Mouse (Mus musculus) intestine, postnatal 0 days (tissue): ENCODE data around the gene Mfrp. TPM values are rescaled to one million over a fixed set of nuclear protein-coding genes. Genes with fewer than 3 reads are reported as not detected.

Experiments used
- ATAC-seq: fragments of 200-750 bp; cut with Nextera tagmentation; 2 replicates; pipeline ENCODE4 v1.8.0; 2017; ENCODE audit warnings: mild to moderate bottlenecking, moderate TSS enrichment, moderate library complexity
- H3K27ac ChIP-seq: fragments of 300-500 bp; sonication (generic); 2 replicates; pipeline ENCODE4 v1.5.1; 2014; ENCODE audit warnings: mild to moderate bottlenecking, low read depth, low read length, moderate library complexity
- H3K27me3 ChIP-seq: fragments of 300-500 bp; sonication (generic); replicated peaks from 2 replicates; pipeline ENCODE4 v1.6.1; 2014; ENCODE audit warnings: low read length, mixed read lengths; ENCODE audit not compliant: control insufficient read depth, insufficient read depth
- H3K36me3 ChIP-seq: fragments of 300-500 bp; sonication (generic); 2 replicates; pipeline ENCODE4 v1.6.1; 2014; ENCODE audit warnings: mild to moderate bottlenecking, moderate library complexity; ENCODE audit not compliant: control insufficient read depth, insufficient read depth
- H3K4me1 ChIP-seq: fragments of 300-500 bp; sonication (generic); replicated peaks from 2 replicates; pipeline ENCODE4 v1.6.1; 2014; ENCODE audit warnings: antibody characterized with exemption, low read length, mixed read lengths; ENCODE audit not compliant: control insufficient read depth, insufficient read depth
- H3K4me2 ChIP-seq: fragments of 300-500 bp; sonication (generic); replicated peaks from 2 replicates; pipeline ENCODE4 v1.6.1; 2014; ENCODE audit warnings: low read depth, mild to moderate bottlenecking, moderate library complexity
- H3K4me3 ChIP-seq: fragments of 300-500 bp; sonication (generic); 2 replicates; pipeline ENCODE4 v1.5.1; 2014; ENCODE audit warnings: low read depth, low read length
- H3K9ac ChIP-seq: fragments of 300-500 bp; sonication (generic); 2 replicates; pipeline ENCODE4 v1.6.1; 2014; ENCODE audit warnings: mild to moderate bottlenecking, low read depth, low read length
- H3K9me3 ChIP-seq: fragments of 300-500 bp; sonication (generic); 2 replicates; pipeline ENCODE4 v1.6.1; 2016; ENCODE audit warnings: mixed run types; ENCODE audit not compliant: control insufficient read depth
- CTCF ChIP-seq: sonication (generic); IDR thresholded peaks from 2 replicates; pipeline ENCODE4 v1.5.1; 2016; ENCODE audit warnings: low read depth, mild to moderate bottlenecking, control low read depth, antibody characterized with exemption, moderate library complexity
- WGBS: fragments of 180-500 bp; shearing (Covaris S2); extraction: QIAGEN DNeasy Blood & Tissue Kit; methylation state at CpG from one replicate; pipeline ENCODE4 v1.1.7; 2014; 5-methylcytosine and 5-hydroxymethylcytosine counted together
- polyA plus RNA-seq: library from polyadenylated mRNA; unstranded; fragments of >200 nt; fragmentation: Nextera tagmentation; extraction: Ambion mirVana; gene quantifications from 2 replicates; pipeline ENCODE4 v1.2.1, GENCODE M21; 2015

Mfrp gene
- polyA plus RNA-seq, 1 experiment from 2014 or later = 0.05 TPM

GRCm38 (mm10) chr9:44134851-44135730 lies 33.6 kb downstream of the Mfrp start:
- no peak for TF ChIP-seq CTCF
- ATAC-seq = no peak
- Histone ChIP-seq H3K27ac (peak overlapping the region; percentile 73), H3K4me1 (no peaks in the 10 kb centered on the region), H3K9ac (peak overlapping the region; percentile 66), H3K27me3 (peaks cover 27% of the 10 kb centered on the region), H3K4me3 (peak overlapping the region; percentile 65), H3K4me2 (peak overlapping the region; percentile 86), H3K36me3 (peaks cover 12% of the 10 kb centered on the region; the same call in 1 of the 2 replicates), H3K9me3 (no peaks in the 10 kb centered on the region)
- 4% methylated on average over 47 of the region's 49 CpGs for WGBS

- no peaks in the 10 kb centered on the region for H3K4me1 ChIP-seq
- no peak for TF ChIP-seq CTCF
- peak overlapping the region; percentile 86 for H3K4me2 ChIP-seq
- 38% methylated on average over 7 of the region's 7 CpGs for WGBS
- 0 out of 2 replicates have a peak overlapping the region, but pooled peaks have one; percentile 66 for H3K9ac ChIP-seq
- peaks cover 23% of the 10 kb centered on the region for H3K27me3 ChIP-seq
- H3K27ac ChIP-seq = peak overlapping the region; percentile 41; the same call in 1 of the 2 replicates
- H3K36me3 ChIP-seq = peaks cover 17% of the 10 kb centered on the region; the same call in 1 of the 2 replicates
- peak overlapping the region; percentile 65 for H3K4me3 ChIP-seq
- ATAC-seq = no peak
- H3K9me3 ChIP-seq = no peaks in the 10 kb centered on the region
Observed at GRCm38 (mm10) chr9:44135731-44136411, 34.3 kb downstream of the Mfrp start.

- H3K9ac ChIP-seq = no peak overlapping the region
- no peaks in the 10 kb centered on the region for H3K4me1 ChIP-seq
- no peak overlapping the region for H3K4me3 ChIP-seq
Observed at GRCm38 (mm10) chr9:44137846-44138245, 36.3 kb downstream of the Mfrp start.

GRCm38 (mm10) chr9:44141951-44142350 lies 40.4 kb downstream of the Mfrp start:
- H3K27ac ChIP-seq = no peak overlapping the region
- H3K4me3 ChIP-seq = no peak overlapping the region
- no peak for TF ChIP-seq CTCF
- no peak overlapping the region for H3K9ac ChIP-seq
- 70% methylated on average over 5 of the region's 5 CpGs for WGBS
- no peaks in the 10 kb centered on the region for H3K27me3 ChIP-seq
- H3K4me2 ChIP-seq = no peak overlapping the region
- no peaks in the 10 kb centered on the region for H3K9me3 ChIP-seq
- H3K4me1 ChIP-seq = no peaks in the 10 kb centered on the region
- peaks cover 50% of the 10 kb centered on the region for H3K36me3 ChIP-seq
- no peak for ATAC-seq

More at GRCm38 (mm10) chr9:44137846-44138245, 36.3 kb downstream of the Mfrp start:
- Histone ChIP-seq H3K27ac (no peak overlapping the region), H3K36me3 (peaks cover 33% of the 10 kb centered on the region; the same call in 1 of the 2 replicates), H3K27me3 (peaks cover 19% of the 10 kb centered on the region), H3K4me2 (no peak overlapping the region), H3K9me3 (no peaks in the 10 kb centered on the region)
- WGBS = 48% methylated on average over 4 of the region's 4 CpGs
- TF ChIP-seq CTCF = no peak
- no peak for ATAC-seq

GRCm38 (mm10) chr9:44143421-44143820 lies 41.9 kb downstream of the Mfrp start:
- Histone ChIP-seq H3K27ac (no peak overlapping the region), H3K4me3 (no peak overlapping the region), H3K4me1 (no peaks in the 10 kb centered on the region), H3K4me2 (no peak overlapping the region), H3K27me3 (no peaks in the 10 kb centered on the region), H3K9ac (no peak overlapping the region), H3K36me3 (peaks cover 51% of the 10 kb centered on the region), H3K9me3 (no peaks in the 10 kb centered on the region)
- WGBS = 90% methylated on average over 5 of the region's 5 CpGs
- ATAC-seq = no peak
- no peak for TF ChIP-seq CTCF

- no peak for ATAC-seq
- peaks cover 45% of the 10 kb centered on the region for H3K36me3 ChIP-seq
Observed at GRCm38 (mm10) chr9:44144023-44144717, 42.6 kb downstream of the Mfrp start.

More at GRCm38 (mm10) chr9:44144023-44144717, 42.6 kb downstream of the Mfrp start:
- Histone ChIP-seq H3K27ac (no peak overlapping the region), H3K9ac (no peak overlapping the region), H3K9me3 (no peaks in the 10 kb centered on the region), H3K4me2 (no peak overlapping the region), H3K27me3 (no peaks in the 10 kb centered on the region), H3K4me1 (no peaks in the 10 kb centered on the region), H3K4me3 (no peak overlapping the region)
- peak; percentile 51 for TF ChIP-seq CTCF
- 49% methylated on average over 6 of the region's 8 CpGs for WGBS
